Mouse (Mus musculus) thymus, adult 18-20 months (tissue): ENCODE data around the gene Vps16.

Experiments
- DNase-seq, 2 experiments: peaks; one replicate each; pipeline ENCODE4 v3.0.0; 2022; ENCODE audit warnings: mixed read lengths in 2 of 2

The Vps16 gene

GRCm38 (mm10) chr2:130423397-130424125 is 578 bp upstream of the Vps16 start:
- DNase-seq, result peak; percentile 70 to 72

DNA sequence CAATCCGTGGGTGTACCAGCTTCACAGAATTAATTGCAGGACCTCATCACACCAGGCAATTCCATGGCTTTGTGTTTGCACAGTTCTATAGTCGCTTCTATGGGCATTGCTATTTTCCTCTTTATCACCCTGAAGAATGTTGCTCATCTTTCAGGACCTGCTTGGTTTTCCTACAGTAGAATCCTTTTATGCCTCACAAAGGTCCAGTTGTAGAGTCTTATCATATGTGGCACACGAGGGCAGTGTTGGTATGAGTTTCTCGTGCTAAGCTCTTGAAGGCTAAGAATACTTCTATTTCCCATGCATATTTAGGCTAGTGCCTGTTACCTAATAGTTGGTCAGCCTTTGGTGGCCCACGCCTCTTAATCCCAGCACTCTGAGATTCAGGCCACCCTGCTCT is 973 bp downstream of the Vps16 start:
- no peak for DNase-seq

DNA sequence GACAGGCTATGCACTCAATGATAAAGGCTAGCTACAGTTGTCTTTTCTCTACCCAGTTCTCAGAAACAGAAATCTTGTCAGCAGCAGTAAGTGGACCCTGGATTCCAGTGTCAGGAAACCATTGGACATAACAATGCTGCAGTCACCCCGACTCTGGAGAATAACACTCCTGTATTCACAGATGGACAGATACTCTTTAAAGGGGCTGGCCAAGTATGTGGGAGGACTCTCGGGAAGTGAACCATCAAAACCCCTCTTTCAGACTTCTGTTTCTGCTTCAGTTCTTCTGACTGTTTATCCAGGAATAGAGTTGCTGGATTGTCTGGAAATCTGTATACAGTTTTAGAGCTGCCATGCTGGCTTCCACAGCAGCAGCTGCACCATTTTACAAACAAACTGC is 5.7 kb downstream of the Vps16 start:
- no peak for DNase-seq

- DNase-seq, result no peak
These were observed 6.3 kb downstream of the Vps16 start for GRCm38 (mm10) chr2:130430484-130430883.

GRCm38 (mm10) chr2:130432157-130432556 is 8.0 kb downstream of the Vps16 start:
- DNase-seq, result no peak

- no peak for DNase-seq
These were observed 9.0 kb downstream of the Vps16 start for GRCm38 (mm10) chr2:130433152-130433551.

DNA sequence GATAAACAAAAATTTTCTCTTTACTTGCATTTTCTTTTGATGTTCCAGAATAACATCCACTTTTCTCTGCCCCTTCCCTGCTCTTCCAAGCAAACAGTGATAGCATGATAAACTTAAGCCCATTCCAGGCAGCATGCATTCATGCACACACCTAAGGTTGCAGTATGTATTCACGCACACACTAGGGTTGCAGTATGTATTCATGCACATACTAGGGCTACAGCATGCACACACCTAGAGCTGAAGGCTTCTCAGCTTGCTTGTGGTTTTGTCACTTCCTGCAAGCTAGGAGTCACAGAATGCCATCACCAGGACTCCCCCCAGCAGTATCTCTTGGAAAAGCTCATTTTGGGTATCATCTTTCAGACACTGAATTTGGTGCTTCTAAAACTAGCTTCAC is 12.6 kb downstream of the Vps16 start:
- DNase-seq, result no peak

GRCm38 (mm10) chr2:130438861-130439260 is 14.7 kb downstream of the Vps16 start:
- DNase-seq, result no peak

DNA sequence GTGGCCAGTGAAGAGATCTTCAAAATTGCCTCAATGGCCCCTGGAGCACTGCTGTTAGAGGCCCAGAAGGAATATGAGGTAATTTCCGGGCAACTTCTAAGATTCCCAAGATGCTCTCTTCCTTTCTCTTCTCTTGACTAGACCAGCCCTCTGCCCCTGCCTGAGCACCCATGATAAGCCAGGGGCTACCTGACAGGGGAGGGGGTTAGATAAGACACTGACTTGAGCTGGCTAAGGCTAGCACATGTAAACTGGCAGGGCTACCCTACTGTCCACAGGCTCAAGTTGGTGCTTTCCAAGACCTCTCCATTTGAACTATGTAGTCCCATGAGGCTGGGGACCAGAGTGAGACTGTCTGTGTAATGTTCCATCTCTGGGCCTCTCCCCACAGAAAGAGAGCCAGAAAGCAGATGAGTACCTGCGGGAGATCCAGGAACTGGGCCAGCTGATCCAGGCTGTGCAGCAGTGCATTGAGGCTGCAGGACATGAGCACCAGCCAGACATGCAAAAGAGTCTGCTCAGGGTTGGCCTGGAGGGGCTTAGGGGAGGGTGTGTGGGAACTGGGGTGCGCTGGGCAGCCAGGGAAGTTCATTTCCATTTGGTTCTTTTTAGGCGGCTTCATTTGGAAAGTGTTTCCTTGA is 15.8 kb downstream of the Vps16 start:
- DNase-seq, result no peak

GRCm38 (mm10) chr2:130442162-130442561 is 18.0 kb downstream of the Vps16 start:
- DNase-seq, result no peak

DNA sequence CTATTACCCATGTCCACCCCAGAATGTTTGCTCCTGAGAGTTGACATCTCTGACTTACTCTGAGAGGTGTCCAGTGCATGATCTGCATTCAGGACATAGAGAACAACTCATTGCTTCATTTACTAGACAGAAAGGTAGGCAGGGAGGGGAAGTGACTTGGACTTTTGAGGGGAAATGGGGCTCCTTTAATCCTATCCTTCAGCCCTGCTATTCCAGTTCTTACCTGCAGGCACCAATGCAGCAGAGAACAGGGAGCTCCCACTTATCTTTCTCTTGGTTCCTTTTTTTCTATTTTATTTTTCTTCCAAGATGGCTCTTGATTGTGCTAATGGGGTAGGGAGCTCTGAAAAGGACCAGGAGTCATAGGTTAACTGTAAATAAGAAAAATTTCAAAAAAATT is 24.3 kb downstream of the Vps16 start:
- DNase-seq, result no peak

- no peak for DNase-seq
These were observed 25.1 kb downstream of the Vps16 start for GRCm38 (mm10) chr2:130449021-130449793.

- peak; percentile 85 for DNase-seq
These were observed 25.8 kb downstream of the Vps16 start, which contains the start of gene Ptpra for GRCm38 (mm10) chr2:130449794-130450433. TSS of gene Ptpra (plus strand) at chr2:130450278.

DNA sequence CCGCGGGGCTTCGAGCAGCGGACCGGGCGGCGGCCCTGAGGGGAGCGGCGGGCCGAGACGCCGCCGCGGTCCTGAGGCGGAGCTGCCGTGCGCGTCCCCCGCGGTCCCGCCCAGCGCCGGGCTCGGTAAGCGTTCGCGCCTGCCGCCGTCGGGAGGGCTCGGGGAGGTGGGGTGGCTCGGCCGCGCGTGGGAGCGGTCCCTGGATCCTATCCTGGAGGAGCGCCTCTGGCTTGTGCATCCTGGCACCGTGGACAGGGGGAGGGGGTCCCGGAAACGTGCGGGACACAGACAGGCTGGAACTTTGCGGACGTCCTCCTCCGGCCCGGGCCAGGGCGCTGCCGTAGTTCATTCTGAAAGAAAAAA is 26.3 kb downstream of the Vps16 start:
- peak; percentile 60 to 66 for DNase-seq

DNA sequence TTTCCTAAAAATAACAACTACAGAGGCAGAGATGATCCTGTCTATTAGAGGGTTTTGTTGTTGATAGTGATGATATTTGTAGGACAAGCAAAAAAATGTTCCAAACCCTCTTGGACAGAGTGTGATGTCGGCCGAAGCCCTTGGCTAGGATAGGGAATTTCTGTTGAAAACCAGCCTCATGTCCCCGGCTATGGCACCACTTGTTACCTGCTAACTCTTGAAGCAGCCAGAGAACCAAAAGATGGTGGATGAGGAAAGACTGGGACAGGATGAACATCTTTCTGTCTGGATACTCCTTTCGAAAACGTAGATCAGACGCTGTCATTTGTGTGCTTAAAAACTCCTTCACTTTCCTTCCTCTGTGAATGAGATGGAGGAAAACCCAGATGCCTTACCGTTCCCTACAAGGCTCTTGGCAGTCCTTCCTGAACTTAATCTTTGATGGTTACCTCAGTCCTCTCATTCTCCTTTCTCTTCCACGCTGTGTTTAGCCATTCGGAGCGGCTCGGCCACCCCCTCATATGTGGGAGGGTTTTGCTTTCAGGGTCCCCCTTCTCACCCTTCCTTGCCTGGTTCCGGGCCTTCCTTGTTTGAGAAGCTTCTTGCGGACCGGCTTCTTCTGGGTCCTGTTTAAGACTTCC is 27.1 kb downstream of the Vps16 start:
- no peak for DNase-seq

DNA sequence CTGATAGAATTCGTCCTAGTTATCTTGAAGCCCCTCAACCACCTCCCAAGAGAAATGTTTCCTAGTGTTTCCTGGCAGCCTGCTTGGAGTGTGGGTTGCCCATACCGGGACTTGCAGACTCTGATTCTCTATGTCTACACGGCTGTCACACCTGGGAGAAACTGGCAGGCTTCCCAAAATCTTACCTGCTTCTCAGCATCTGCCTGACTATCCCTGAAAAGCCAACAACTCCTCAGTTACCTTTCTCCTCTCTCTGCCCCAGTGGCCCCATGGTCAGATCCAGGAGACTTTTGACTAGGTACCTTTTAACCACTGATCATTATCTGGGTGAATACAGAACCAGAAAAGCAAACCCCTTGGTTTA is 27.6 kb downstream of the Vps16 start:
- no peak for DNase-seq

DNA sequence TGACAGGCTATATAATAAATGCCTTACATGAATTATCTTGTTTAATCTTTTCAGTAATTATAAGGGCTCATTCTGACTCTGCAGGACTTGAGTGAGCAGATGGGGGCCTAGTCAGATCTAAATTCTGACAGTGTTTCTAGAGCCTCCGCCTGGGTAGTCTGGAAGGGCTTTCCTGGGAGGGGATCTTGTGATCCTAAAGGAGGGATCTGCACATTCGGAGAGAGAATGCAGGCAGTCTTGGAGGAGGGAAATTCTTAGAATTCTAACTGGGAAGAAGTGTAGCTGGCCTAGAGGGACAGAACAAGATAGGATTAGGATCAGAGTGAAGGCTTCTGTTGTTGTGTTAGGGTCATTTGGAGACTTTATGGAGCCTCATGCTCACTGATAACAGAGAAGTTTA is 28.1 kb downstream of the Vps16 start:
- no peak for DNase-seq

GRCm38 (mm10) chr2:130453421-130453820 is 29.3 kb downstream of the Vps16 start:
- no peak for DNase-seq

DNA sequence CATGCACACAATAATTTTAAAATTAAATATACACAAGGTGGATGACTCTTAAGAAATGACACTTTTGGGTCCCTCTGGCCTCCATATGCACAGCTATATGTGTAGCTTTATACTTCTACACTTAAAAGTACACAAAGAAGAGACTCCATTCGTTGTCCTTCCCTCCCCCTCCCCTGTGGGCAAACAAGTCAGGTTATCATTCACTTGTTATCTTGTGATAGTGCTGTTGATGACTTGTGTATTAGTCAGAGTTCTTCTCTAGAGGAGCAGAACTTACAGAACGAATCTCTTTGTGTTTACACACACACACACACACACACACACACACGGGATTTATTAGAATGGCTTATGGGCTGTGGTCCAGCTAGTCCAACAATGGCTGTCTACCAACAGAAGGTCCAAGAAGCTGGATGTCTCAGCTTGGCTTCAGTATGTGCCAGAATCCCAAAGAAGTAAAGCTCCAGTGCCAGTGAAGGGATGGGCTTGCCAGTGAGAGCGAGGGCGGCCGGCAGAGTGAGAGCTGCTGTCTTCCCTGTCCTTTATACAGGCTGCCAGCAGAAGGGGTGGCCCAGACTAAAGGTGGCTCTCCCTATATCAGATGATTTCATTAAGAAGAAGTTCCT is 30.7 kb downstream of the Vps16 start:
- no peak for DNase-seq

GRCm38 (mm10) chr2:130457871-130458270 is 33.7 kb downstream of the Vps16 start:
- DNase-seq, result no peak

- no peak for DNase-seq
These were observed 35.4 kb downstream of the Vps16 start for GRCm38 (mm10) chr2:130459576-130459975.

GRCm38 (mm10) chr2:130461287-130462071 is 37.3 kb downstream of the Vps16 start:
- DNase-seq, result no peak
